Mouse (Mus musculus) adrenal gland, postnatal 4 days (tissue): ENCODE measurements around the gene Gm45062. TPM values are rescaled to one million over a fixed set of nuclear protein-coding genes. Genes with fewer than 3 reads are reported as not detected.
"Not testable (repeated sequence)": the region's sequence is repeated elsewhere in the genome, so short reads cannot be mapped to it uniquely, and the experiment has no call there.

Experiments used
- DNase-seq, 2 experiments: peaks; one replicate each; pipeline ENCODE4 v3.0.0; 2021 to 2022; ENCODE audit warnings: low spot score in 2 of 2, mixed read lengths in 2 of 2
- total RNA-seq, 2 experiments: library from RNA; stranded (reverse); gene quantifications; 2 replicates each; pipeline ENCODE4 v1.2.3; 2021

Gm45062 gene
- total RNA-seq, 2 experiments from 2014 or later: not detected

GRCm38 (mm10) chr6:8312554-8312953, 53.3 kb downstream of the Gm45062 start:
- DNase-seq: no peak

GRCm38 (mm10) chr6:8316201-8316600, 57.0 kb downstream of the Gm45062 start:
- no peak for DNase-seq

GRCm38 (mm10) chr6:8319591-8319990, 60.3 kb downstream of the Gm45062 start:
- no peak for DNase-seq

DNA sequence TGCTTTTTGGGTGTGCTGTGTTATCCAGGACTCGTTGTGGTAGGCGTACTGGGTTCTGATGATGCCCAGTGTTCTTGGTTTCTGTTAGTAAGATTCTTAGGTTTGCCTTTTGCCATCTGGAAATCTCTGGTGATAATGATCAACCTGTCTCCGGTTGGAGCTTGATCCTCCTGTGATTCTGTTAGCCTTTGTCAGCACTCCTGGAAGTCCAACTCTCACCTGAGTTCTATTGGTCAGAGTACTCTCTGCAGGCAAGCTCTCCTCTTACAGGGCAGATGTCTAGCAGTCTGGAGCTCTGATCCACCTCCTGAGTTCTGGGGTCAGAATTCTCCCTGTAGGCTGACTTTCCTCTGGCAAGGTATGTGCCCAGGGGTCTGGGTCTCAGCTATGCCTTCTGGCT, 72.2 kb downstream of the Gm45062 start:
- not testable (repeated sequence) for DNase-seq

DNA sequence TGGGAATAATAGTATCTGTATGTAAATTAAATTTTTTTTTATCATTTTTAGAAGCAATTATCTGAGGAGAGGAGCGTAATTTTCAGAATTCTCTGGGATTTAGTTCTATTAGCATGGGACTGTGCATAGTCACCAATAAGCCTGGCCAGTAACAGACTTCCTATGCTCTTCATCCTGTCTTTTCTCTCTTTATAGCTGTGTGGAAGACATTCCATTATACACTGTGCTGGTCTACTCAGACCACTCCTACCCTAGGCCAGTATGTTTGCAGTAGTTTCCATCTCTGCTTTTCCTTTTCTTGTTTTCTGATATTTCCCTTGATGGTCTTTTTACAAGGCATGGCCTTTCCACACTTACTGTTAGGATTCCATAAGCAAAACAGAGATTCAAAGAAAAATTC, 74.1 kb downstream of the Gm45062 start:
- DNase-seq: no peak

DNA sequence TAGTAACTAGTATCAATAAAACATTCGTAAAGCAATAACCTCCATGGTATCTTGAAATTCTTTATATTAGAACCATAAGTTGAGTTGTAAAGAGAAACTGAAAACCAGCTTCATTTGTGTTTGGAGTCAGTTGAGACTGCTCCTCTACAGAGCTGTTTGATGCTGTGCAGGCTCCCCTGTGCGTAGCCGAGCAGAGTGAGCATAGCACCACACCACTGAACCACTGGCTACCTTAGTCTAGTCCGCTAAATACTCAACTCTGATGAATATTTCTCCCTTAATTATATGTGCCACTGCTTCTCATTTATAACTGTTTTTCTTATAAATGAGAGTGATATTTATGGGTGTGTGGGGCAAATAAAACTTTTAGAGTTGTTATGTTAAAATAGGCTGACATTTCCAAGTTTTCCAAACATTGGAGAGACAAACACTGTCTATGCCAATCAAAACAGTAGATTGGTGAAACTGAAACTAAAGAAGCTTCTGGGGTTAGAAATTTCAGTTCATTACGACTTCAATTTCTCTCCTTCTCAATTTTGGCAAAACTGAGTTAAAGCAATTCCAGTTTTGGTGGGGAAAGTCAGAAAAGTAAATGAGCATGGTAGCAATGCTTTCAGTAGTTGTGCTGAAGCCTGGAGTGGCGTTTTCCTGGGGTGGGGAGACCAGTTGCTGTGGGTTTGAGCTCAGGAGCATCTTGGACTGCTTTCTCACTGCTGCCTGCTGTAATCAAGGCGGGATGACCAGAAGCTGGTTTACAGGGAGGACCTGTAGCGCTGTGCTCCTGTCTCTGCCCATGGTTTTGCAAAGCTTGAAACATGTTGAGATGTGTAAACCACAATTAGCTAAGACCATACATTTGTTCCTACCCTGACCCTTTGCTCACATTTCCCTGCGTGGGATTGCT, 77.5 kb downstream of the Gm45062 start:
- no peak for DNase-seq

DNA sequence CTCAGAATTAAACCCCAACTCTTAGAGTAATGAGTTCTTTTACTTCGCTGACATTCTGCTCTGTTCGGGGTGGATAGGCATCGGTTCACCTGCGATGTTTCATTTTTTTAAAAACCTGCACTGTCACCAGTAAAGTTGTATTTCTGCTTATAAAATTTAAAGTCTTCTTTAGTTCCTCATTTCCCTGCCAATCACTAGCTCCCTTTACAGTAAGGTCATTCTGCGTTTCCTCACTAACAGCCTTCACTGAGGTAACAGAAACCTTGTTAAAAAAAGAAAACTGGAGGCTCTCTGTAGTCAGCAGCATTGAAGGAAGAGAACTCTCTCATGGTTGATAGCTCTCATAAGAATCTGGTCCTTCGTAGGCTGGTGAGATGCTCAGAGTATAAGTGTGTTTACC, 80.2 kb downstream of the Gm45062 start:
- no peak for DNase-seq

DNA sequence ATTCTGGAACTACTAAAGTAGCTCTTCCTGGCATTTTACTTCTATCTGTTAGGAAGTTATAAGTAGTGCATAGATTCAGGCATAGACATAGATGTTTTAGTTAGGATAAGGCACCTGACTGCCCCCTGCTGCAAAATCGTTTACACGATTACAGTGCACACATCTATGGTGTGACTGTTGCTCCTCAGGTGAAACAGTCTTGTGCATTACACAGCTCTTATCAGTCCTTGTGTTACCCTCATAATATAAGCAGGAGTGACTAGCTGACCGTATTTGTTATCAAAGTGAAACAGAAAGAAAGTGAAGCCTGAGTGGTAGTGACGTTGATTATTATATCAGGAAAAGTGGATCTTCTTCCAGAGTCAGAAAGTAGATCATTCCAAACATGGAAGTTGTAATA, 84.0 kb downstream of the Gm45062 start:
- no peak for DNase-seq

- no peak for DNase-seq
Observed at GRCm38 (mm10) chr6:8345219-8345856, 86.1 kb downstream of the Gm45062 start.

DNA sequence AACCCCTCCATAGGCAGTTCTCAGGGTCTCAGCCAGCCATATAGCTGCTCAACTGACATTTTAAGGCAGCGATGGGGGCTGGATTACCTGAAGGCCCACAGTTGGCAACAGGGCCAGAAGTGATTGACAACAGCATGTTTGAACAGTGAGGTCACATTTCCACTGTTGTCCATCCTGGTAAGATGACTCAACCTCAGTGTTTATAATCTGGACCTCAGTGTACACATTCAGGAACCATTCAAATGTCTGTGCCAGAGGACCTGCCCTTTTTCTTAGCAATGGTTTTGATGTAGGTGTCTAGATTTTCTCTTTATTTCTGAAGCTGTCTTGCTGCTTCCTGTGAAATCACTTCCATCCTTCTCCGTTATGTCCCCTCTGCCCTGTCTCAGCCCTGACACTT, 87.9 kb downstream of the Gm45062 start:
- no peak for DNase-seq

DNA sequence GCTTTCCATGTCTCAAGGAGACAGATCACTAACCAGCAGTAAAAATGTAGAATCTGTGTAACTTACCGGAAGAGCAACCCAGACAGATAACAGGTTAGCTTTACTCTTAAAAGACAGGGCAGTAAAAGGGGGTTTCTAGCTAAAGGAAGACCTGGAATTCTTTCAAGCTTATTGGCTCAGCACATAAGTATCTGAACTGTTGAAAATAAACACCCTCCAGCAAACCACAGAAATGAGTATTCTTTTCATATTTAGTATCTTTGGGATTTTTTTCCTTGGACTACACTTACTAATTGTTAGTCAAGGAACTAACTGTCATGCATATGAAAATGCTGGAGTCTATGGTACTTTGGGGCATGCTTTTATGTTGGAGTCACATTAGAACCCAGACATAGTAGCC, 89.1 kb downstream of the Gm45062 start:
- no peak for DNase-seq

- no peak for DNase-seq
Observed at GRCm38 (mm10) chr6:8349060-8349670, 89.9 kb downstream of the Gm45062 start.

DNA sequence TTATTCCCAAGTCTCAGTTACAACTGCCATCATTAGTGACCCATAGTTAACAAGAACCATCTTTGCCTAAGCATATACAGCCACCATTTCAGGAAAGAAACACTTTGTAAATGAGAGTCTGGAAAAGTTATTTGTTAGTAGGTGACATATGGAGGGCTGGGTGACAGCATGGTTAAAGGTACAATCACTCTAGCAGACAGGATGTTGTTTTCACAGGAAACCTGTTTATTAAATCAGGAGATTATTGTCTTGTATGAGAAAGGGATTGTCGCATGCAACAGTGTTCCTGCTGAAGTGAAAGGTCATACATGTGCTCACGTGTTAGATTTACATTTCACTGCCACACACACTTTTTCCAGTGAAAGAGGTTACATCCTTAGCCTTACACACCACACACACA, 92.3 kb downstream of the Gm45062 start:
- DNase-seq: no peak

GRCm38 (mm10) chr6:8352533-8353168, 93.4 kb downstream of the Gm45062 start:
- DNase-seq: no peak

DNA sequence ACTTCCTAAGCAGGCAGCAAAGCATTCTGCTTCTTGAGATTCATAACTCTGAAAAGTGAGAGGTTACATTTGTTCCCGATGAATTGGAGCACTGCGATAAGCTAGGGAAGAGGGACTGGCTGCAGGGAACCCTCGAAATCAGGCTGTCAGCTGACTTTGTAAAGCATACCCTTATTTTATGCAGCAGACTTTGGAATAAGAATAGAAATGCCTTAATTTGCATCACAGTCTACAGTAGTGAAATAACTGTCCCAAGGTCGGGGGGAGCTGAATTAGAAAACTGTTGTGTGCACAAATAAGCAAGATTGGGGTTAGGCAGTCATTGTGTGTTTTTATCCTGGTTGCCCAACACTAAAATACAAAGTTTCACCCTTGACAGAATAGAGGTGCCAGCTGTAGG, 94.2 kb downstream of the Gm45062 start:
- no peak for DNase-seq

DNA sequence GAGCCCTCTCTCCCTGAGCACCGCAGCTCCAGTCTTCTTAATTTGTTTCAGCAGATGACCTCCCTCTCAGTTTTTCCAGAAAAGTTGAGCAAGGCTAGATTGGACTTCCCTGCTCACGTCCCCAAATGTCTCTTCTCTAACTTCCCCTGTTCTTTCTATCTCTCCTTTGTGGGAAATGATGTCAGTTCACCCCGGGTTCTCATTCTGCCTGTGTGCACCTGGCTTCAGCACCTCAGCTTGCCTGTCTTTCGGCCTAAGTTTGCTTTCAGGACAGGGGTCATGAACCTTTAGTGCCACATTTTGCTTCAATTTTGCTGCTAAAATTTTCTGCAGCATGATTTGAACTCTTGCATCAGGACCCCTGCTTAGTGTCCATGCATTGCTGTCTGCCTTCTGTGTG, 95.6 kb downstream of the Gm45062 start:
- DNase-seq: no peak

DNA sequence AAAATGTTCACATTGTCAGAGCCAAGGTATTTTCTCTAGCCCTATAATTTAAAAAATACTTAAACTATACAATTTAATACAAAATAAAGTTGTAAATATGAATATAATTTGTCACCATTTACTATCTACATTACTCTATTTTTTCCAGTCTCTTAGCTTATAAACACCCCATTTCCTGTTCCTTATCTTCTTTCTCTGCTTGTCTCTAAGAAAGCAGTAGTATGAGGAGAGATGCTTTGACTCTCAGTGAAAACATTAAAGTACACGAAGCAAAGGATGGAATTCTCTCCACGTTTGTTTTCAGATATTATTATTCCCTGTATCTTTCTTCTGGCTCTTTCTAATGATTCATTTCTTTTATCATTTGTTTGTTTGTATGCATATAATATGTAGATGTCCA, 99.0 kb downstream of the Gm45062 start:
- no peak for DNase-seq

- DNase-seq: no peak
Observed at GRCm38 (mm10) chr6:8358782-8359181, 99.5 kb downstream of the Gm45062 start.

DNA sequence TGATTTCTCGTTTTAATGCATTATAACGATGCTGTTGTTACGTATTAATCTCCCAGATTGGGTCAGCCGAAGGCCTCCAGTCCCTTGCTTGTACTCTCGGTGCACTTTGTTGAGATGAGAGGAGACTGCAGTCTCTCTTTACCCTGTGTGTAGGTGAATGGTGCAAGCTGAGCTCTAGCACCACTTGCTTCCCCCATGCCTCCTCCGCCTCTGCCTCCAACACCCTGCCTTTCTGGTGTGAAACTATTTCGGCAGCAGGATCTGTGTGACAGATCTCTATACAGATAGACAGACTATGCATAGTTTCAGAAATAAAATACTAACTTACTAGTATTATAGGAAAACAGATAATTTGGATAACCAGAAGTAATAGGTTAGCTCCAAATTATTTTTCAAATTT, 101.6 kb downstream of the Gm45062 start:
- DNase-seq: no peak

DNA sequence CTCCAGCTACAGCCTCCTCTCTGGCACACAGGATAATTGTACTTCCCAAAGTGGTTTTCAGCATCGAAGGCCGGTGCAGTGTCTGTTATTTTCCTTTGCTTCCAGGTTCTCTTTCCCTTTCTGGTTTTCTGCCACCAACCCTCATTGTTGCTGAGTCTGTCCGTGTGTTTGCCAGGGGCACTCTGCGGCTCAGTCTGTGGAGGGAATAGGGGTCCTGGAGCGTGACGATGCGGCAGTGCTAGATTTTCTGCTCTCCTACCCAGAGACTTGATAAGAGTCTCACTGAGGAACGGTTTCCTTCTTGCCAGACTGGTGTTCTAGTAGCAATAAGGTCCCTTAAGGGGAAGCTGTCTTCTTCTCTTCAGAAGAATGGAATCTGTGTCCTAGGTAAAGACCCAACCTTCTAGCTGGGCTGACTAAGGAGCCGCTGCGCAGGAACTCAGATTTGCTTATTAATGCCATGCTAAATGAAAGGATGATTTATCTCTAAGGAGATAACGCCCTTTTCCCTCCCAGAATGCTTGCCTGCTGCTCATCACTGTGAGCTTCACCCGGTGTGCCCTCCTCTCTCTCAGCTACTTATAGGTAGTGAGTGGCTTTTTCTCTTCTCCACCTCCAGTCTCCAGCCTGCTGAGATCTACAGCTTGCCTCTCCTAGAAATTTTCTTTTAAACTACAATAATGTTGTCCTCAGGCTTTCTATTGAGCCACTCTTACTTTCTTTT, 104.9 kb downstream of the Gm45062 start:
- no peak for DNase-seq

- DNase-seq: no peak
Observed at GRCm38 (mm10) chr6:8364757-8365150, 105.5 kb downstream of the Gm45062 start.
